Comparison of ENCODE assay signal across 9 mouse cellular contexts in the genomic region with DNA sequence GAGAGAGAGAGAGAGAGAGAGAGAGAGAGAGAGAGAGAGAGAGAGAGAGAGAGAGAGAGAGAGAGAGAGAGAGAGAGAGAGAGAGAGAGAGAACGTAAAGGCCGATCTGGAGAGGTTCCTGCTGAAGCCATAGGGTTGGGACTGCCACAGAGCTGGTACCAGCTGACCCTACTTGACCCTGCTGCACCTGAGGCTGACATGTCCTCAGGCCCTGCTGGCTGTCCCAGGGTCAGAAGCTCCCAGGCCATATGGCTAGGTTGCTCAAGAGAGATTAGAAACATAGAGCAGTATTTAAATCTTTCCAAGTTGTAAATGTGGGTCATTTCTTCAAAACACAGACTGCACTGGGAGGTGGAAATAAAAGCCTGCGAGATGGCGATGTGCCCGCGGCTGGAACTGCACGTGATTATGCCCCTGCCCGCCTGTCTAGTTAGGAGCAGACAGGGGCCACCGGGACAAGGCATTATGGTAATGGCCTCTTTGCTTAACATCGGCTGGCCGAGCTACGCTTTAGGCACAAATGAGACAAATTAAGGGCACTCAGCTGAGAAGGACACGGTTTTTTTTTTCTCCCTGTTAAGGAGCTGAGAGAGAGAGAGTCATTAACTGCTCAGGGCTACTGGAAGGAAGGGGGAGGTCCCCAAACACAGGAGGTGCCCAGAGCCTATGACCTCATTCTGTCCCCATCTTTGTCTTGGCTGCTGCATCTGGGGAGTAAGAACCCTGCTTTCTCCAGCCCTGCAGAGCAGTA.
DNase-seq lines count a peak whose midpoint lies in the region; ATAC-seq and TF ChIP-seq lines count a peak whose summit lies in the region.
"Had no signal": no experiment of that assay in that cellular context is flagged by ENCODE, and none has a peak within 500 bp of the region (broad histone marks: within the 10 kb centered on the region; RNA-seq: fewer than 3 reads in every experiment).

No protein-coding gene starts in this region.

- TF ChIP-seq EP300 in heart, adult 2 months (IDR thresholded peaks at IDR 0.05; ENCODE audit: insufficient read depth, low read depth, low read length), result no peak

- DNase-seq in cerebellum, adult 2 months, result peak; percentile 11 to 15
- no peak for DNase-seq in cerebellum, adult 8-10 months
- DNase-seq in forebrain, embryonic 11.5 days (ENCODE audit: low spot score), result peak; percentile 79
- no peak for DNase-seq in adrenal gland, postnatal 14 days
- DNase-seq in testis, postnatal 10 days (ENCODE audit: low spot score), result no peak
- no peak for DNase-seq in heart, adult 2 months

- no peaks in the 10 kb centered on the region for H3K9me3 ChIP-seq in forebrain, embryonic 11.5 days (ENCODE audit: control insufficient read depth, low read length)
- 0 out of 2 replicates have a peak, but pooled peaks cover 3% of the 10 kb centered on the region for H3K9me3 ChIP-seq in kidney, embryonic 15.5 days (replicated peaks)
- H3K9me3 ChIP-seq in limb, embryonic 13.5 days, result no peaks in the 10 kb centered on the region

- no peaks in the 10 kb centered on the region; the same call in 1 of the 2 replicates for H3K27me3 ChIP-seq in cerebellum, adult 2 months (ENCODE audit: control insufficient read depth, insufficient read depth, low read length)
- H3K27me3 ChIP-seq in forebrain, embryonic 11.5 days (ENCODE audit: control insufficient read depth, insufficient read depth, low read length), result no peaks in the 10 kb centered on the region
- peaks cover 21% of the 10 kb centered on the region for H3K27me3 ChIP-seq in kidney, embryonic 15.5 days
- no peaks in the 10 kb centered on the region for H3K27me3 ChIP-seq in limb, embryonic 13.5 days
- no peaks in the 10 kb centered on the region for H3K27me3 ChIP-seq in heart, adult 2 months (ENCODE audit: control insufficient read depth, insufficient read depth, low read length)

- intact Hi-C loops in heart, adult 2 months (cut with DNase I), result no loop called here

- WGBS in cerebellum, adult 2 months, result 18% methylated on average over 13 of the region's 13 CpGs
- WGBS in forebrain, embryonic 11.5 days, result 24% methylated on average over 13 of the region's 13 CpGs
- WGBS in kidney, embryonic 15.5 days, result 27% methylated on average over 13 of the region's 13 CpGs
- 10% methylated on average over 13 of the region's 13 CpGs for WGBS in limb, embryonic 13.5 days
- 72% methylated on average over 13 of the region's 13 CpGs for WGBS in heart, adult 2 months

- H3K4me1 ChIP-seq in cerebellum, adult 2 months (ENCODE audit: control insufficient read depth, insufficient read depth, low read length), result no peaks in the 10 kb centered on the region
- peaks cover 19% of the 10 kb centered on the region; the same call in 1 of the 2 replicates for H3K4me1 ChIP-seq in forebrain, embryonic 11.5 days (replicated peaks; ENCODE audit: control insufficient read depth, insufficient read depth, low read length)
- peaks cover 26% of the 10 kb centered on the region for H3K4me1 ChIP-seq in kidney, embryonic 15.5 days
- peaks cover 37% of the 10 kb centered on the region for H3K4me1 ChIP-seq in limb, embryonic 13.5 days
- H3K4me1 ChIP-seq in heart, adult 2 months (ENCODE audit: control insufficient read depth, insufficient read depth, low read length), result no peaks in the 10 kb centered on the region

- no peak overlapping the region for H3K4me2 ChIP-seq in forebrain, embryonic 11.5 days (ENCODE audit: low read depth, low read length, severe bottlenecking)
- peak overlapping the region; percentile 21; the same call in 1 of the 2 replicates for H3K4me2 ChIP-seq in kidney, embryonic 15.5 days
- peak overlapping the region; percentile 28 for H3K4me2 ChIP-seq in limb, embryonic 13.5 days (replicated peaks)

- H3K79me2 ChIP-seq in heart, adult 2 months (replicated peaks; ENCODE audit: control insufficient read depth, insufficient read depth, low read length), result no peaks in the 10 kb centered on the region

- no peak overlapping the region for H3K27ac ChIP-seq in cerebellum, adult 2 months (ENCODE audit: insufficient read depth, low read length)
- peak overlapping the region; percentile 74 for H3K27ac ChIP-seq in forebrain, embryonic 11.5 days (ENCODE audit: low read depth, low read length)
- H3K27ac ChIP-seq in kidney, embryonic 15.5 days, result no peak overlapping the region; the same call in 1 of the 2 replicates
- H3K27ac ChIP-seq in limb, embryonic 13.5 days, result peak overlapping the region; percentile 65
- H3K27ac ChIP-seq in heart, adult 2 months, result no peak overlapping the region
- H3K27ac ChIP-seq: liver, embryonic 14.5 days had no signal

- no peak for TF ChIP-seq POLR2A in cerebellum, adult 2 months (IDR thresholded peaks at IDR 0.05; ENCODE audit: borderline replicate concordance, insufficient read depth, low read length)
- no peak for TF ChIP-seq POLR2A in heart, adult 2 months (IDR thresholded peaks at IDR 0.05; ENCODE audit: insufficient read depth, low read depth, low read length)

- no peak overlapping the region for H3K4me3 ChIP-seq in cerebellum, adult 2 months (replicated peaks; ENCODE audit: insufficient read depth, low read depth, low read length)
- no peak overlapping the region for H3K4me3 ChIP-seq in forebrain, embryonic 11.5 days (ENCODE audit: low read depth, low read length)
- H3K4me3 ChIP-seq in kidney, embryonic 15.5 days (replicated peaks), result no peak overlapping the region
- H3K4me3 ChIP-seq in limb, embryonic 13.5 days, result no peak overlapping the region
- no peak overlapping the region for H3K4me3 ChIP-seq in heart, adult 2 months

- H3K9ac ChIP-seq in forebrain, embryonic 11.5 days (ENCODE audit: low read length), result no peak overlapping the region
- no peak overlapping the region for H3K9ac ChIP-seq in kidney, embryonic 15.5 days
- H3K9ac ChIP-seq in limb, embryonic 13.5 days, result no peak overlapping the region
- H3K9ac ChIP-seq in heart, adult 2 months (ENCODE audit: low read depth, low read length), result no peak overlapping the region
- H3K9ac ChIP-seq: liver, embryonic 14.5 days had no signal

- H3K36me3 ChIP-seq in forebrain, embryonic 11.5 days (ENCODE audit: control insufficient read depth, insufficient read depth, low read length), result no peaks in the 10 kb centered on the region
- no peaks in the 10 kb centered on the region for H3K36me3 ChIP-seq in kidney, embryonic 15.5 days
- H3K36me3 ChIP-seq in limb, embryonic 13.5 days, result no peaks in the 10 kb centered on the region
- H3K36me3 ChIP-seq in heart, adult 2 months (ENCODE audit: control insufficient read depth, insufficient read depth, low read length), result no peaks in the 10 kb centered on the region

- peak; percentile 88 for ATAC-seq in forebrain, embryonic 11.5 days (replicated peaks; ENCODE audit: low FRiP score)
- ATAC-seq in kidney, embryonic 15.5 days (replicated peaks; ENCODE audit: low FRiP score), result peak; percentile 65
- ATAC-seq in limb, embryonic 13.5 days (ENCODE audit: low FRiP score, low read depth), result peak; percentile 73

- TF ChIP-seq CTCF in cerebellum, adult 2 months (IDR thresholded peaks at IDR 0.05; ENCODE audit: borderline replicate concordance, insufficient read depth, low read depth, low read length), result no peak
- no peak for TF ChIP-seq CTCF in heart, adult 2 months (IDR thresholded peaks at IDR 0.05)

Comparison
In these comparisons a context has a peak if more than half of its experiments do, and no peak if none do; other contexts are left out.
1. DNase-seq: peak in cerebellum, adult 2 months (2 of 2) and forebrain, embryonic 11.5 days (single experiment); none in cerebellum, adult 8-10 months (single experiment), adrenal gland, postnatal 14 days (single experiment), testis, postnatal 10 days (single experiment) and heart, adult 2 months (0 of 2).
2. H3K27ac ChIP-seq: peak in forebrain, embryonic 11.5 days (single experiment) and limb, embryonic 13.5 days (single experiment); none in cerebellum, adult 2 months (single experiment), kidney, embryonic 15.5 days (single experiment) and heart, adult 2 months (single experiment).
3. Peak in every context shown above with its lines, with median percentiles within 50 percentile points of each other: ATAC-seq.